Mouse (Mus musculus) MEL (cell line): ENCODE data around the gene Ece2. TPM values are rescaled to one million over a fixed set of nuclear protein-coding genes. Genes with fewer than 3 reads are reported as not detected.
A peak's percentile ranks its signal among the peaks of the same experiment; 100 is the strongest.

Experiments used
- DNase-seq: peaks from one replicate; pipeline ENCODE4 v3.0.0; 2011; ENCODE audit warnings: low read depth, low spot score
- H3K27ac ChIP-seq: 2 replicates; pipeline ENCODE4 v1.5.1; 2012; ENCODE audit warnings: low read depth, mild to moderate bottlenecking, control low read depth, low read length, moderate library complexity; ENCODE audit not compliant: control insufficient read depth
- H3K27me3 ChIP-seq, 2 experiments: fragments of 150-350 bp in 1 of 2; sonication (generic) in 1 of 2; 2 replicates each; pipeline ENCODE4 v1.6.1; 2012; ENCODE audit warnings: low read length in 2 of 2, mild to moderate bottlenecking in 2 of 2, improper control_type of control experiment in 1 of 2, moderate library complexity in 1 of 2; ENCODE audit not compliant: insufficient read depth in 2 of 2, control insufficient read depth in 1 of 2
- H3K36me3 ChIP-seq, 2 experiments: 2 replicates each; pipeline ENCODE4 v1.6.1; 2012 to 2014; ENCODE audit warnings: low read length in 2 of 2, improper control_type of control experiment in 1 of 2, inconsistent platforms in 1 of 2, mild to moderate bottlenecking in 1 of 2; ENCODE audit not compliant: insufficient read depth in 2 of 2, control insufficient read depth in 1 of 2
- H3K4me1 ChIP-seq, 2 experiments: fragments of 150-350 bp in 1 of 2; sonication (generic) in 1 of 2; 2 replicates each; pipeline ENCODE4 v1.6.1; 2012; ENCODE audit warnings: low read length in 2 of 2, improper control_type of control experiment in 1 of 2, mild to moderate bottlenecking in 1 of 2; ENCODE audit not compliant: insufficient read depth in 2 of 2, control insufficient read depth in 1 of 2
- H3K4me3 ChIP-seq, 2 experiments: fragments of 150-350 bp in 1 of 2; sonication (generic) in 1 of 2; 2 replicates each; pipeline ENCODE4 v1.5.1; 2012; ENCODE audit warnings: low read depth in 2 of 2, low read length in 2 of 2, mild to moderate bottlenecking in 2 of 2, moderate library complexity in 2 of 2, control low read depth in 1 of 2, improper control_type of control experiment in 1 of 2; ENCODE audit not compliant: control insufficient read depth in 1 of 2, insufficient read depth in 1 of 2
- H3K79me2 ChIP-seq: 2 replicates; pipeline ENCODE4 v1.6.1; 2012; ENCODE audit warnings: mild to moderate bottlenecking, low read length, moderate library complexity; ENCODE audit not compliant: control insufficient read depth, poor library complexity, insufficient read depth
- H3K9ac ChIP-seq: 2 replicates; pipeline ENCODE4 v1.6.1; 2012; ENCODE audit warnings: low read depth, mild to moderate bottlenecking, control low read depth, low read length, moderate library complexity; ENCODE audit not compliant: control insufficient read depth, poor library complexity, severe bottlenecking
- H3K9me3 ChIP-seq: fragments of 150-350 bp; sonication (generic); replicated peaks from 2 replicates; pipeline ENCODE4 v1.6.1; 2012; ENCODE audit warnings: mild to moderate bottlenecking, low read length, improper control_type of control experiment, moderate library complexity; ENCODE audit not compliant: insufficient read depth
- CTCF ChIP-seq, 3 experiments: IDR thresholded peaks in 2 of 3; conservative IDR thresholded peaks in 1 of 3; 2 replicates each; pipeline ENCODE4 v1.5.1; 2011 to 2012; ENCODE audit warnings: low read length in 3 of 3, low read depth in 2 of 3, mild to moderate bottlenecking in 2 of 3, improper control_type of control experiment in 1 of 3, inconsistent platforms in 1 of 3, mixed read lengths in 1 of 3, moderate library complexity in 1 of 3; ENCODE audit not compliant: control insufficient read depth in 1 of 3, insufficient read depth in 1 of 3, poor library complexity in 1 of 3, severe bottlenecking in 1 of 3
- E2F4 ChIP-seq: IDR thresholded peaks from 2 replicates; pipeline ENCODE4 v1.6.1; 2011; ENCODE audit warnings: low read depth, low read length, improper control_type of control experiment, borderline replicate concordance
- ELF1 ChIP-seq: IDR thresholded peaks from 2 replicates; pipeline ENCODE4 v1.6.1; 2014; ENCODE audit warnings: low read depth, mild to moderate bottlenecking, inconsistent platforms, low read length, improper control_type of control experiment, moderate library complexity
- EP300 ChIP-seq, 2 experiments: IDR thresholded peaks; 2 replicates each; pipeline ENCODE4 v1.6.1; 2011; ENCODE audit warnings: improper control_type of control experiment in 2 of 2, low read length in 2 of 2, low read depth in 1 of 2, mild to moderate bottlenecking in 1 of 2
- GABPA ChIP-seq: IDR thresholded peaks from 2 replicates; pipeline ENCODE4 v1.6.1; 2012; ENCODE audit warnings: low read depth, mild to moderate bottlenecking, inconsistent platforms, low read length, improper control_type of control experiment, moderate library complexity
- GATA1 ChIP-seq: IDR thresholded peaks from 2 replicates; pipeline ENCODE4 v1.6.1; 2011; ENCODE audit warnings: low read depth, low read length, improper control_type of control experiment
- JUND ChIP-seq: IDR thresholded peaks from 2 replicates; pipeline ENCODE4 v1.6.1; 2011; ENCODE audit warnings: low read depth, mild to moderate bottlenecking, improper control_type of control experiment, low read length
- MAZ ChIP-seq: IDR thresholded peaks from 2 replicates; pipeline ENCODE4 v1.6.1; 2012; ENCODE audit warnings: low read depth, mild to moderate bottlenecking, inconsistent platforms, low read length, improper control_type of control experiment
- MXI1 ChIP-seq: IDR thresholded peaks from 2 replicates; pipeline ENCODE4 v1.6.1; 2011; ENCODE audit warnings: mild to moderate bottlenecking, low read depth, low read length, improper control_type of control experiment
- MYB ChIP-seq: IDR thresholded peaks from 2 replicates; pipeline ENCODE4 v1.6.1; 2011; ENCODE audit warnings: mild to moderate bottlenecking, low read depth, low read length, improper control_type of control experiment
- MYC ChIP-seq: IDR thresholded peaks from 2 replicates; pipeline ENCODE4 v1.6.1; 2011; ENCODE audit warnings: low read depth, mild to moderate bottlenecking, low read length, improper control_type of control experiment, moderate library complexity
- NELFE ChIP-seq: IDR thresholded peaks from 2 replicates; pipeline ENCODE4 v1.6.1; 2011; ENCODE audit warnings: low read depth, low read length, improper control_type of control experiment
- POLR2A ChIP-seq, 2 experiments: IDR thresholded peaks; 2 replicates each; pipeline ENCODE4 v1.6.1; 2011 to 2012; ENCODE audit warnings: low read length in 2 of 2, mild to moderate bottlenecking in 2 of 2, control low read depth in 1 of 2, improper control_type of control experiment in 1 of 2, low read depth in 1 of 2, moderate library complexity in 1 of 2; ENCODE audit not compliant: control insufficient read depth in 1 of 2, insufficient read depth in 1 of 2, poor library complexity in 1 of 2
- POLR2AphosphoS2 ChIP-seq: IDR thresholded peaks from 2 replicates; pipeline ENCODE4 v1.6.1; 2011; ENCODE audit warnings: low read length, improper control_type of control experiment
- POLR2AphosphoS5 ChIP-seq: IDR thresholded peaks from 2 replicates; pipeline ENCODE4 v1.6.1; 2012; ENCODE audit warnings: low read depth, borderline replicate concordance, mild to moderate bottlenecking, inconsistent platforms, low read length, moderate library complexity, mixed read lengths
- RCOR1 ChIP-seq: IDR thresholded peaks from 2 replicates; pipeline ENCODE4 v1.6.1; 2012; ENCODE audit warnings: low read depth, mild to moderate bottlenecking, inconsistent platforms, low read length, improper control_type of control experiment
- SIN3A ChIP-seq: IDR thresholded peaks from 2 replicates; pipeline ENCODE4 v1.6.1; 2012; ENCODE audit warnings: low read length, improper control_type of control experiment, inconsistent platforms
- TCF12 ChIP-seq: IDR thresholded peaks from 2 replicates; pipeline ENCODE4 v1.6.1; 2014; ENCODE audit warnings: low read depth, mild to moderate bottlenecking, inconsistent platforms, low read length, improper control_type of control experiment, moderate library complexity
- USF1 ChIP-seq: IDR thresholded peaks from 2 replicates; pipeline ENCODE4 v1.6.1; 2014; ENCODE audit warnings: low read depth, mild to moderate bottlenecking, inconsistent platforms, low read length, improper control_type of control experiment, moderate library complexity
- USF2 ChIP-seq, 2 experiments: IDR thresholded peaks; 2 replicates each; pipeline ENCODE4 v1.6.1; 2011 to 2012; ENCODE audit warnings: improper control_type of control experiment in 2 of 2, low read length in 2 of 2, borderline replicate concordance in 1 of 2, inconsistent platforms in 1 of 2, low read depth in 1 of 2, mild to moderate bottlenecking in 1 of 2; ENCODE audit not compliant: insufficient read depth in 1 of 2
- ZC3H11A ChIP-seq: IDR thresholded peaks from 2 replicates; pipeline ENCODE4 v1.6.1; 2012; ENCODE audit warnings: low read depth, mild to moderate bottlenecking, inconsistent platforms, low read length, improper control_type of control experiment
- ZMIZ1 ChIP-seq: IDR thresholded peaks from 2 replicates; pipeline ENCODE4 v1.6.1; 2012; ENCODE audit warnings: low read depth, mild to moderate bottlenecking, inconsistent platforms, low read length, improper control_type of control experiment, moderate library complexity
- ZNF384 ChIP-seq: IDR thresholded peaks from 2 replicates; pipeline ENCODE4 v1.6.1; 2012; ENCODE audit warnings: low read depth, mild to moderate bottlenecking, inconsistent platforms, low read length, improper control_type of control experiment
- polyA plus RNA-seq, 2 experiments: library from polyadenylated mRNA; stranded (reverse) in 1 of 2; unstranded in 1 of 2; fragments of >175 nt in 1 of 2; fragments of >200 nt in 1 of 2; gene quantifications; 2 replicates each; pipeline versions ENCODE4 v1.2.1 to v1.2.4; 2012; ENCODE audit warnings: low replicate concordance in 2 of 2, low read depth in 1 of 2; ENCODE audit not compliant: insufficient read length in 2 of 2, insufficient read depth in 1 of 2, missing spikeins in 1 of 2
- total RNA-seq: library from RNA; depleted of rRNA; stranded (reverse); fragments of 300-350 nt; gene quantifications from 2 replicates; pipeline ENCODE4 v1.2.3, GENCODE M21; 2012

Gene Ece2
- total and polyA plus RNA-seq, 3 experiments, result 4.9 to 7.4 TPM; not detected in 1

DNA sequence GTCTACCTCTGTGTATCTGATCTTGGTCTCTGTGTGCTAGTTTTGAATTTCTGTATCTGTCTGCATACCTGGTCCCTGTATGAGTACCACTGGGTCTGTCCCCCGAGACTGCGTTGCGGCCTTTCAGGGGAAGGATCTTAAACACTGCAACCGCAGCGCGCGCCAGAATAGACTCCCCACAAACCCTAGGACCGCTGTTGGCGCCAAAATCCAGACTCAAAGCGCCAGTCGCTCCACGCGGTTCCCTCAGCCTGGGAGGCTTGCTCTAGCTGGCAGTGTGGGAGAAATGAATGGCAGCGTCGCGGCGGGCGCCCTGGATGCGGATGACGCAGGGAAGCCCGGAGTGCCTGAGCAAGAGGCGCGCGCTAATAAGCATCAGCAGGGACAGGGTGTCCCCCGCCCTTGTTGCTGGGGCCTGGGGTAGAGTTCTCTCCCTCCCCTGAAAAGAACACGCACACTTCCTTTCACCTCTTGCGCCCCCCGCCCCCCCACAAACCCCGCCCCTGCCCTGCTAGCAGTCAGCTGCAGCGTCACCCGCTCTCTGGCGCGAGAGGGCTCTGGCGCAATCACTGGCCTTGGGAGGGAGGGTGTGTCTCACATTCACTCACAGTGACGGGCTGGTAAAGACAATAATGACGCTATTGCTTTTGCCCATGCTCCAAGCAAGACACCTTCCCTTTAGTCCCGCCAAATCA, 7.5 kb upstream of the Ece2 start (continued):
- TF ChIP-seq ZC3H11A (0 out of 2 replicates have a peak, but pooled peaks have one; percentile 2), E2F4 (peak; percentile 54), MAZ (peak; percentile 96), ELF1 (no peak), ZMIZ1 (peak; percentile 41; the same call in 1 of the 2 replicates), JUND (no peak), POLR2AphosphoS5 (no peak), RCOR1 (no peak)
- TF ChIP-seq, all 39 proteins: peak for 14

- TF ChIP-seq ZNF384 (no peak), MYC (no peak), USF2 (IDR thresholded peaks at IDR 0.05; ENCODE audit: borderline replicate concordance in 1 of 2, insufficient read depth in 1 of 2, low read depth in 1 of 2, low read length in 2 of 2) (no peak), GATA1 (0 out of 2 replicates have a peak, but pooled peaks have one; percentile 26), TCF12 (no peak), ZC3H11A (no peak), ELF1 (no peak), MXI1 (no peak), USF1 (peak; percentile 48; the same call in 1 of the 2 replicates), RCOR1 (0 out of 2 replicates have a peak, but pooled peaks have one; percentile 19)
- H3K27ac ChIP-seq, result no peak overlapping the region
- H3K4me1 ChIP-seq, result peaks cover 0 to 11% of the 10 kb centered on the region in 2 experiments; a peak in 2 of 4 replicates
- no peaks in the 10 kb centered on the region; a peak in 1 of 4 replicates for H3K27me3 ChIP-seq
- no peak overlapping the region for H3K4me3 ChIP-seq
- H3K79me2 ChIP-seq, result peaks cover 4% of the 10 kb centered on the region; the same call in 1 of the 2 replicates
- H3K9ac ChIP-seq, result peak overlapping the region; percentile 49
- H3K36me3 ChIP-seq, result peaks cover 0 to 13% of the 10 kb centered on the region in 2 experiments; a peak in 2 of 4 replicates
- DNase-seq, result peak; percentile 34
- no peaks in the 10 kb centered on the region for H3K9me3 ChIP-seq
Observed at GRCm38 (mm10) chr16:20623211-20623610, 6.4 kb upstream of the Ece2 start.

DNA sequence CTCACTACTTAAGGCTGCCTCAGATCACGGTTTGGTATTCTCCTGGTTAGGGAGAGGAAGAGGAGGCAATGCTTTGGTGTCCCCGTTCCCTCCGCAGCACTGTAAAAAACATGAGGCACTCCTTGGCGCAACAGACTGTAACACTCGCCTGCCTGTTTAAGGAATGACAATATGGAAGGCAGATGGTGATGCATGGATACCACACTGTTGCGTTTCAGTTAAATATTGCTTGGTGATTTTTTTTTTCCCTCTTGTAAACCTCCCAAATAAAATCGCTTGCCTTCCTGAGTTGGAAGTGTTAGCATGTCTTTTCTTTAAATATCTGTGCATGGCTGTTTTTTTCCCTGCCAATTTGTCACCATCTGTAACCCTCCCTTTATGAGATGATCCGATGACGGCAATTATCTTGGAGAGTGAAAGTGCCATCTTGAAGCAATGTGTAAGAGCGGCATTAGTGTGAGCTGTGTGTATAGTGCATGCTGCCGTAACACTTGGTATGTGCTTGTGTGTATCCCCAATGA, 697 bp upstream of the Ece2 start:
- TF ChIP-seq RCOR1, result no peak
- no peak; the same call in 1 of the 2 replicates for TF ChIP-seq MXI1
- TF ChIP-seq ZC3H11A, result no peak
- TF ChIP-seq POLR2AphosphoS2, result no peak
- TF ChIP-seq POLR2A (IDR thresholded peaks at IDR 0.05; ENCODE audit: control insufficient read depth in 1 of 2, insufficient read depth in 1 of 2, low read depth in 1 of 2, low read length in 2 of 2, poor library complexity in 1 of 2), result no peak
- TF ChIP-seq ELF1, result no peak
- TF ChIP-seq EP300 (IDR thresholded peaks at IDR 0.05; ENCODE audit: low read depth in 1 of 2, low read length in 2 of 2), result no peak
- TF ChIP-seq NELFE, result no peak
- no peak for TF ChIP-seq CTCF (IDR thresholded peaks at IDR 0.05 in 2 of 3, conservative IDR thresholded peaks at IDR 0.05 in 1 of 3; ENCODE audit: control insufficient read depth in 1 of 3, insufficient read depth in 1 of 3, low read depth in 2 of 3, low read length in 3 of 3, poor library complexity in 1 of 3, severe bottlenecking in 1 of 3)
- no peak for TF ChIP-seq ZNF384
- no peak for TF ChIP-seq GABPA
- TF ChIP-seq MYB, result no peak
- no peak for TF ChIP-seq MAZ
- no peak for TF ChIP-seq SIN3A
- H3K36me3 ChIP-seq, result peaks cover 0 to 3% of the 10 kb centered on the region in 2 experiments; a peak in 2 of 4 replicates
- peak overlapping the region; percentile 59 to 73 for H3K4me3 ChIP-seq
- H3K9ac ChIP-seq, result peak overlapping the region; percentile 69
- DNase-seq, result peak; percentile 46
- no peaks in the 10 kb centered on the region for H3K27me3 ChIP-seq
- H3K27ac ChIP-seq, result 0 out of 2 replicates have a peak overlapping the region, but pooled peaks have one; percentile 2
- H3K79me2 ChIP-seq, result peaks cover 6% of the 10 kb centered on the region; the same call in 1 of the 2 replicates
- H3K4me1 ChIP-seq, result peaks cover 2 to 16% of the 10 kb centered on the region in 2 experiments; a peak in 3 of 4 replicates
- H3K9me3 ChIP-seq, result no peaks in the 10 kb centered on the region
